Mouse (Mus musculus) neural tube, embryonic 11.5 days (tissue): Measurements from ENCODE around the gene Efcab9. TPM values are rescaled to one million over a fixed set of nuclear protein-coding genes. Genes with fewer than 3 reads are reported as not detected.

Experiments
- ATAC-seq: fragments of 200-750 bp; cut with Nextera tagmentation; 2 replicates; pipeline ENCODE4 v1.8.0; 2017; ENCODE audit warnings: moderate number of reproducible peaks, mild to moderate bottlenecking, moderate TSS enrichment, moderate library complexity; ENCODE audit not compliant: insufficient read depth, low FRiP score, low TSS enrichment
- DNase-seq: peaks from one replicate; pipeline ENCODE4 v3.0.0-alpha.2; 2015; ENCODE audit warnings: low spot score
- H3K27ac ChIP-seq: fragments of 300-500 bp; sonication (generic); 2 replicates; pipeline ENCODE4 v1.5.1; 2014; ENCODE audit warnings: low read depth, mild to moderate bottlenecking, low read length
- H3K27me3 ChIP-seq: fragments of 300-500 bp; sonication (generic); 2 replicates; pipeline ENCODE4 v1.6.1; 2014; ENCODE audit warnings: mild to moderate bottlenecking, low read length, mixed read lengths; ENCODE audit not compliant: control insufficient read depth, insufficient read depth
- H3K36me3 ChIP-seq: fragments of 300-500 bp; sonication (generic); 2 replicates; pipeline ENCODE4 v1.6.1; 2014; ENCODE audit warnings: mild to moderate bottlenecking, low read length, moderate library complexity, mixed read lengths; ENCODE audit not compliant: control insufficient read depth, insufficient read depth
- H3K4me1 ChIP-seq: fragments of 300-500 bp; sonication (generic); 2 replicates; pipeline ENCODE4 v1.6.1; 2014; ENCODE audit warnings: low read length, mixed read lengths; ENCODE audit not compliant: control insufficient read depth, insufficient read depth
- H3K4me2 ChIP-seq: fragments of 300-500 bp; sonication (generic); 2 replicates; pipeline ENCODE4 v1.6.1; 2014; ENCODE audit warnings: low read depth, mild to moderate bottlenecking, moderate library complexity
- H3K4me3 ChIP-seq: fragments of 300-500 bp; sonication (generic); 2 replicates; pipeline ENCODE4 v1.5.1; 2014; ENCODE audit warnings: low read depth, low read length
- H3K9ac ChIP-seq: fragments of 300-500 bp; sonication (generic); 2 replicates; pipeline ENCODE4 v1.6.1; 2014; ENCODE audit warnings: mild to moderate bottlenecking, low read length
- H3K9me3 ChIP-seq: fragments of 300-500 bp; sonication (generic); 2 replicates; pipeline ENCODE4 v1.6.1; 2016; ENCODE audit warnings: low read length; ENCODE audit not compliant: control insufficient read depth
- WGBS: fragments of 180-500 bp; shearing (Covaris S2); extraction: QIAGEN DNeasy Blood & Tissue Kit; methylation state at CpG from one replicate; pipeline ENCODE4 v1.1.7; 2014; 5-methylcytosine and 5-hydroxymethylcytosine counted together
- polyA plus RNA-seq: library from polyadenylated mRNA; unstranded; fragments of >200 nt; fragmentation: Nextera tagmentation; extraction: Ambion mirVana; gene quantifications from 2 replicates; pipeline ENCODE4 v1.2.1, GENCODE M21; 2014

The Efcab9 gene
- polyA plus RNA-seq, 1 experiment from 2014 or later = 0.41 TPM

DNA sequence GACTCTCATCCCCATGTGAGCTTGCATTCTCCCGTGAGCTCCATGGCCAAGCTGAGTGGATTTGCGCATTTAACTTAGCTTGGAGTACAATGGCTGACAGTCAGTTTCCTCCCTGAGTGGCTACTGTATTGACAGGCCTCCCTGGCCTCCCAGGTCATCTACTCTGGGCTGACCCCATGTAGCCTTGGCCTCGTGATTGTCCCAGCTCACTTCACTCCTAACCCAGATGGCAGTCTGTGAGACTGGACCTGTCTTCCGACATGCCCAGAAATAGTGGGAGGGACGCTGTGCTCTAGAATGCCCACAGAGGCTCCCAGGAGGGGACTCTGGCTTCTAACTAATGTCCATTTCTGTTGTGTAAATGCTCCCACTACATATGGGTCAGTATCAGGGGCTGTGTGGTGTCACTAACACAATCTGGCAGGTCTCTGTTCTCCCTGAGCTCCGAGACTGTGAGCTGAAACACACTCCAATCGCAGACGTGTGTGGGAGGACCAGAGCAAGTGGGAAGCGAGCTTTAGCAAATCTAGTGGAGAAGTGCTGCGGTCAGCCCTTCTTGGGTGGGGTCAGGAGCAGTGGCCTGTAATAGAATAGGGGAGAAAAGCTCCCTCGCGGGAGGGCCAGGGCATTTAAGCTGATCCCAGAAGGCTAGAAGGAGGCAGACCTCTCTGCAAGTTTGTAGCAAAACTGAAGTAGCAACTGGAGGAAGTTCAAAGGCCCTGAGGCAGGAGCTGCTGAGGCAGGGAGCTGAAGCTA is 28.3 kb upstream of the Efcab9 start:
- no peak for DNase-seq

DNA sequence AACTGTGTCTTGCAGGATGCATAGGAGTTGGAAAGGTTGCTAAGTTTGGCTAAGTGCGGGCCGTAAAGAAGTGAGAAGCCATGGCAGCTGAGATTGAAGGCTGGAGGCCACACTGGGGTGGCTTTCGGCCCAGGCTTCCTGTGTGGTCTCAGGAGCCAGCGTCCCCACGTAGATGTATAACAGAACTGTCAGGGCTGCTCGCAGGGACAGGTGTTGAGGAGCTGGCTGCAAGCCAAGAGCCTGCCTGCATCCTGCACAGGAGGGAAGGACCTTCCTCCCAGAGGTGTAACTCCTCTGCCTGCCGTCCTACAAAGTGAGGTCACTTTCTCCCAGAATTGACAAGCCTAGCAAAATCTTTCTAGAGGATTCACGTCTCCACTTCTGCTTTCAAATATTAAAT is 26.8 kb upstream of the Efcab9 start:
- WGBS = 51% methylated on average over 8 of the region's 8 CpGs
- H3K9me3 ChIP-seq = no peaks in the 10 kb centered on the region
- no peaks in the 10 kb centered on the region for H3K27me3 ChIP-seq
- DNase-seq = no peak
- H3K4me3 ChIP-seq = no peak overlapping the region
- H3K36me3 ChIP-seq = no peaks in the 10 kb centered on the region
- H3K9ac ChIP-seq = no peak overlapping the region
- ATAC-seq = no peak
- no peak overlapping the region for H3K4me2 ChIP-seq
- no peak overlapping the region for H3K27ac ChIP-seq
- H3K4me1 ChIP-seq = peaks cover 4% of the 10 kb centered on the region; the same call in 1 of the 2 replicates

More for the DNA sequence above, 28.3 kb upstream of the Efcab9 start:
- H3K36me3 ChIP-seq = no peaks in the 10 kb centered on the region
- H3K4me1 ChIP-seq = peaks cover 3% of the 10 kb centered on the region; the same call in 1 of the 2 replicates
- no peaks in the 10 kb centered on the region for H3K27me3 ChIP-seq
- no peak overlapping the region for H3K9ac ChIP-seq
- WGBS = 85% methylated on average over 12 of the region's 12 CpGs
- no peak for ATAC-seq
- H3K4me2 ChIP-seq = no peak overlapping the region
- no peaks in the 10 kb centered on the region for H3K9me3 ChIP-seq
- no peak overlapping the region for H3K4me3 ChIP-seq
- H3K27ac ChIP-seq = no peak overlapping the region

DNA sequence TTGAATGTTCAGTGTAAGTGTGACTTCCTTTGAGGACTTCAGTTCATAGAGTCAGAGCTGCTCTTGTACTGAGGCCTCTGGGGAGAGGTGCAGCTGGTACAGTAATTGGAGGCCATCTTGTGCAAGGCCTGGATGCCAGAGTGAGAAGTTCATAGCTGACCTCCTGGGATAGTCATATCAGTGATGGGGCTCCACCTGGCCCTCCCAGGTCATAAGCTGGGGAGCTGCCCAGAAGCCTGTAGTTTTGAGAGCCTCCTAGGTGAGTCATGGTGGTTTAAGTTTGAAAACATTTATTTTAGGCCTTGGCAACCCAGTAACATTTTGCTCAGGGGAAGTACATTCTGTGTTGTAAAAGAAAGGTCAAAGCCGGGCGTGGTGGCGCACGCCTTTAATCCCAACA is 26.1 kb upstream of the Efcab9 start:
- ATAC-seq (no peak), DNase-seq (no peak)
- Histone ChIP-seq H3K4me1 (peaks cover 6% of the 10 kb centered on the region), H3K27ac (no peak overlapping the region), H3K9me3 (no peaks in the 10 kb centered on the region), H3K4me2 (no peak overlapping the region), H3K36me3 (no peaks in the 10 kb centered on the region), H3K4me3 (no peak overlapping the region), H3K27me3 (no peaks in the 10 kb centered on the region), H3K9ac (no peak overlapping the region)
- 94% methylated on average over 4 of the region's 4 CpGs for WGBS

DNA sequence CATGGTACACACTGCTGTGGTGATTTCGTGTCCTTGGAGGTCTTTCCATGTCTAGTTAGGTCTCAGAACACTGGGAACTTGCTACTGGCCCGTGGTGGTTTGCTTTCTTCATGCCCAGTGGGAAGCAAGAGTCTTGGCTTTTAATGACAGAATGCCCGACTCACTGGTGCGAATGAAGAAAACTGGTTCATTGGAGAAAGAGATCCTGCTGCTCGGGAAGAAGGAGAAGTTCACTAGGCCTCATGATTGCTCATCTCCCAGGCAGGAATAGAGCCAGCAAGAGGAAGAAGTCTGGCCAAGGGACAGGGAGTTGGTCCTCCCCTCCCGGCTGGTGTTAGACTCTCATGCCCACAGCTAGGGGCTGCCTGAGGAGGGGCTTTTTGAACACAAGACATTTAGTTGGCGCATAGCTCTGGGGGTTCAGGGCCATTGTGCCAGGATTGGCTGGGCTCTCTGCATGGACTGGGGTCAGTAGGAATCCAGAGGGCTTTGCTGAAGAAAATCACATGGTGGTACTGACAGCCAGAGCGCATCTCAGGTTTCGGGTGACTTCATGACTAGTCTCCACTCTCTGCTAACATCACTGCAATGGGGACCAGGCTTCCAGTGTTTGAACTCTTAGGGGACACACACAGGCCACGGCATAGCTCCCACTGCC is 24.6 kb upstream of the Efcab9 start:
- H3K27me3 ChIP-seq = no peaks in the 10 kb centered on the region
- H3K4me1 ChIP-seq = peaks cover 17% of the 10 kb centered on the region
- H3K9me3 ChIP-seq = no peaks in the 10 kb centered on the region
- no peak overlapping the region for H3K27ac ChIP-seq
- H3K4me2 ChIP-seq = no peak overlapping the region
- DNase-seq = no peak
- no peak for ATAC-seq
- 80% methylated on average over 10 of the region's 10 CpGs for WGBS
- no peak overlapping the region for H3K9ac ChIP-seq
- no peaks in the 10 kb centered on the region for H3K36me3 ChIP-seq
- no peak overlapping the region for H3K4me3 ChIP-seq

DNA sequence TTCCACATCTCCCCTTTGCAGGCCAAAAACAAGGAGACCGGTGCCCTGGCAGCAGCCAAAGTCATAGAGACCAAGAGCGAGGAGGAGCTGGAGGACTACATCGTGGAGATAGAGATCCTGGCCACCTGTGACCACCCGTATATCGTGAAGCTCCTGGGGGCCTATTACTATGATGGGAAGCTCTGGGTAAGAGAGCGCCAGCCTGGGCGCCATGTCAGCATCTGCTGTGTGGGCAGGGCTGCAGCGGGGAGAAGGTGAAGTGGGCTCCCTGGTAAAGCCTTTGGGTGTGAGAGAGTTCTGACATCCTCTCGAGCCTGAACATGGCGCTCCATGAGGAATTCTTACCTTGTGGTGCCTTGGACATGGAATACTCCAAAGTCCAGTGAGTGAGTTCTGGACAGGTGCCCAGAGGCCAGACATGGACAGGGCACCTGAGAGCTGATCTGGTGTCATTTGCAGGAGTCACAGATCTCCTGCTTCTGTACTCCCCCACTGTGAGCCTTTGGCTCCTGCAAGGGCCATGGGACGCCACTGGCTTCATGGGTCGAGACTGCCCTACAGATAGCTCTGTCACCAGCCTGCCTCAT is 23.3 kb upstream of the Efcab9 start:
- no peak overlapping the region for H3K4me2 ChIP-seq
- H3K36me3 ChIP-seq = no peaks in the 10 kb centered on the region
- no peak overlapping the region for H3K9ac ChIP-seq
- no peaks in the 10 kb centered on the region for H3K27me3 ChIP-seq
- no peak overlapping the region for H3K27ac ChIP-seq
- ATAC-seq = no peak
- no peak overlapping the region for H3K4me3 ChIP-seq
- H3K9me3 ChIP-seq = no peaks in the 10 kb centered on the region
- WGBS = 89% methylated on average over 12 of the region's 12 CpGs
- no peak for DNase-seq
- peaks cover 17% of the 10 kb centered on the region for H3K4me1 ChIP-seq

DNA sequence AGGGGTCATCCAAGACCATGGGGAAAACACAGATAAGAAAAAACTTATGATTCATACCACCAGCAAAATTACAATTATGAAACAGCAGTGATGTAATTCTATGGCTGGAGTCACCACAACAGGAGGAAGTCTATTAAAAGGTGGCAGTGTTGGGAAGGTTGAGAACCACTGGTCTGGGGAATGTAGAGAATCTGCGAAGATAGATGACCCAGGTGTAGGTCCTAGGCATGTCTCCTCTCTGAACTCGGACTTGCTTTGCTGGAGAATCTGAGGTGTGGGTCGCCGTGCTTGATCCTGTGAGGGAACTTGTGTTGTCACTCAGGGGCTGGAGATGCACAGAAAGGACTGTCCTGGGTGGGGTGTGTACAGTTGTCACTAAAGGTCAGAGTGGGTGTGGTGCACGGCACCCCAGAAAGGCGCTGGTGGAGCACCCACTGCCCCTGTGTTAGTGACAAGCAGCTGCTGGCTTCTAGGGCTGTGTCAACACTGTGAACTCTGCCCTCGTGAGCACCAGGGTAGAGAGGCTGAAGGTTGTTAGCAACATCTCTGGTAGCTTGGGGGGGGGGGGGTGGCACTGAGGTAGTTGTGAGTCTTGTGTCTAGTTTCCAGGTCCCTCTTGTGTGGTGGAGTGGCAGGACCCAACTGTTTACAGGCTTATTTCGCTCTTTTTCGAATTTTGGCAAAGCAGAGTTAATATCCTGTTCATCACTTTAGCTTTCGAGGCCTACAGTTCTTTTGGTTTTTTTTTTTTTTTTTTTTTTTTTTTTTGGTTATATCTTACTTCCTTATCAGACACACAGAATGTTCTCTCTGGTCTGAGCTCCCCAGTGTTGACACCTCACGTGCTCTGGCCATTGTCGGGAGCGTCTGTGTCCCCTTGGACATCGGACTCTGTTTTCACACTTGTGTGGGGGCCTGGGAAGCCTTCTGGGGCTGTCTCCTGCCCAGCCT is 22.5 kb upstream of the Efcab9 start:
- no peak overlapping the region for H3K4me3 ChIP-seq
- no peaks in the 10 kb centered on the region for H3K9me3 ChIP-seq
- no peak for DNase-seq
- no peak overlapping the region for H3K27ac ChIP-seq
- no peaks in the 10 kb centered on the region for H3K27me3 ChIP-seq
- 87% methylated on average over 14 of the region's 14 CpGs for WGBS
- no peak for ATAC-seq
- no peak overlapping the region for H3K4me2 ChIP-seq
- peaks cover 17% of the 10 kb centered on the region for H3K4me1 ChIP-seq
- H3K9ac ChIP-seq = no peak overlapping the region
- H3K36me3 ChIP-seq = no peaks in the 10 kb centered on the region

DNA sequence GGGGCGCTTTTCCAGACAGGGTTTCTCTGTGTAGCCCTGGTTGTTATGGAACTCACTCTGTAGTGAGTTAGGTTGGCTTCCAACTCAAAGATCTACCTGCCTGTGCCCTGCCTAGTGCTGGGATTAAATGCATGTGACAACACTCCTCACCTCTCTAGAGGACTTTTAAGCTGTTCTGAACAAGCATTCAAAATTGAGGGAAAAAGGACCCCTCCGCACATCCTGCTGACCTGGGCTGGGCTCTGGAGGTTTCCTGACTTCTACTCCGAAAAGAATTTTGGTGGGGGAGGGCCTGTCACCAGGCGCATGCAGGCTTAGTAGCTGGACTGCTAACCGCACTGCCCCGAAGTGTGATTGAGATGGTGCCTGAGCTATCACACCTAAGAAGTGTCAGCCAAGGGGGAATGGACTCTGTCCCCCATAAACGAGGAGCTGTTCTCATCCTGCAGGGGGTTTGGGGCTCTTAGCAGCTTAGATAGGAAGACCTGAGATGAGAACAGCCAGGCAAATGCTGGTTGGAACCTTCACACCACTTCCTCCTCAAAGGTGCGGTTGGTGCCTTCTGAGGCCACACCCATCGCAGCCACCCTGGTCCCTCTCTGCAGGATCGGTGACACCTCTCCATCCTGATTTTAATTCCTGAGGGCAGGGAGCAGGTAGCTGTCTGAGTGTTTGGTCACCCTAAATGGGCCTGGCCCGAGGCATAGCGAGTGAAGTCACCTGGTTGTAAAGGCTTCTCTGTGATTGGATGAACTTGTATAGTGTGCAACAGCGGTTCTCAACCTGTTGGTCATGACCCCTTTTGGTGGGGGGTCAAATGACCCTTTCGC is 21.6 kb upstream of the Efcab9 start:
- WGBS = 66% methylated on average over 14 of the region's 14 CpGs
- H3K27ac ChIP-seq = no peak overlapping the region
- DNase-seq (no peak), ATAC-seq (no peak)
- H3K4me2 ChIP-seq = no peak overlapping the region
- no peak overlapping the region for H3K4me3 ChIP-seq
- no peak overlapping the region for H3K9ac ChIP-seq
- no peaks in the 10 kb centered on the region for H3K27me3 ChIP-seq
- no peaks in the 10 kb centered on the region for H3K9me3 ChIP-seq
- H3K4me1 ChIP-seq = peaks cover 17% of the 10 kb centered on the region
- H3K36me3 ChIP-seq = no peaks in the 10 kb centered on the region
